Mouse (Mus musculus) hematopoietic stem cell, adult 5-6 weeks (primary cell): Measurements from ENCODE around the gene Rpl21. TPM values are rescaled to one million over a fixed set of nuclear protein-coding genes. Genes with fewer than 3 reads are reported as not detected.

Source experiments
- total RNA-seq: library from RNA; stranded (forward); fragments of 172-1452, 232-1000 nt; gene quantifications from 2 replicates; pipeline ENCODE4 v1.2.3, GENCODE M21; 2017

The Rpl21 gene
- total RNA-seq, 1 experiment from 2014 or later, result 2,978 TPM

Other genes starting within 250 kb of the Rpl21 start
- gene Gpr12, start 247.7 kb upstream of the Rpl21 start, total RNA-seq, result not detected in 2 replicates
- 47.4 and 48.2 TPM in 2 replicates for gene Usp12, start 37.9 kb upstream of the Rpl21 start, total RNA-seq
- 1.5 and 16.3 TPM in 2 replicates for gene Rasl11a, start 12.2 kb downstream of the Rpl21 start, total RNA-seq
- gene Gtf3a, start 115.8 kb downstream of the Rpl21 start, total RNA-seq, result 144 and 155 TPM in 2 replicates
- gene Mtif3, start 130.9 kb downstream of the Rpl21 start, total RNA-seq, result 17.1 and 23.7 TPM in 2 replicates
- 3.6 and 4.4 TPM in 2 replicates for gene Lnx2, start 243.7 kb downstream of the Rpl21 start, total RNA-seq
- gene Polr1d, start 244.2 kb downstream of the Rpl21 start, total RNA-seq, result 105 and 120 TPM in 2 replicates